Comparison of ENCODE assay signal across 21 mouse cellular contexts in genomic region chr2:34804815-34805214, GRCm38 (mm10). TPM values are rescaled to one million over a fixed set of nuclear protein-coding genes. Genes with fewer than 3 reads are reported as not detected.
A peak's percentile ranks its signal among the peaks of the same experiment; 100 is the strongest.
DNase-seq lines count a peak whose midpoint lies in the region; ATAC-seq and TF ChIP-seq lines count a peak whose summit lies in the region.
"Had no signal": no experiment of that assay in that cellular context is flagged by ENCODE, and none has a peak within 500 bp of the region (broad histone marks: within the 10 kb centered on the region; RNA-seq: fewer than 3 reads in every experiment).

No protein-coding gene starts in this region.

- peaks cover 41% of the 10 kb centered on the region for H3K4me1 ChIP-seq in liver, postnatal 0 days (ENCODE audit: insufficient read depth)

- no peaks in the 10 kb centered on the region for H3K9me3 ChIP-seq in liver, postnatal 0 days (ENCODE audit: low read length)
- H3K9me3 ChIP-seq: embryonic facial prominence, embryonic 10.5 days; forebrain, embryonic 10.5 days; hindbrain, embryonic 15.5 days; limb, embryonic 10.5 days had no signal

- peaks cover 45% of the 10 kb centered on the region for H3K36me3 ChIP-seq in liver, postnatal 0 days (replicated peaks; ENCODE audit: insufficient read depth, low read length)

- TF ChIP-seq EP300 in liver, postnatal 0 days (IDR thresholded peaks at IDR 0.05; ENCODE audit: low read depth), result peak; percentile 87

- H3K4me3 ChIP-seq in liver, postnatal 0 days (ENCODE audit: low read depth, low read length), result 0 out of 2 replicates have a peak overlapping the region, but pooled peaks have one; percentile 79
- H3K4me3 ChIP-seq: embryonic facial prominence, embryonic 10.5 days; forebrain, embryonic 10.5 days; hindbrain, embryonic 15.5 days; limb, embryonic 10.5 days had no signal

- peak overlapping the region; percentile 63 for H3K4me2 ChIP-seq in liver, postnatal 0 days (ENCODE audit: low read depth, low read length)

- ATAC-seq in erythroid progenitor cell, adult 5-6 weeks (replicated peaks; ENCODE audit: low FRiP score, poor library complexity, severe bottlenecking), result peak; percentile 54
- peak; percentile 39 for ATAC-seq in liver, postnatal 0 days
- ATAC-seq: Patski had no signal

- H3K9ac ChIP-seq in liver, postnatal 0 days (replicated peaks), result no peak overlapping the region
- H3K9ac ChIP-seq: hindbrain, embryonic 15.5 days had no signal

- no peak for TF ChIP-seq CTCF in liver, postnatal 0 days (IDR thresholded peaks at IDR 0.05; ENCODE audit: low read depth)

- DNase-seq in adrenal gland, postnatal 10 days, result peak; percentile 31
- DNase-seq in adrenal gland, adult 2 months, result no peak
- DNase-seq in kidney, adult 11 months, result peak; percentile 32
- DNase-seq in kidney, postnatal 10 days, result no peak
- peak; percentile 27 for DNase-seq in liver, postnatal 0 days
- no peak for DNase-seq in neural tube, embryonic 10.5 days (ENCODE audit: extremely low spot score, low spot score)
- no peak for DNase-seq in thymus, postnatal 4 days
- DNase-seq: layer of hippocampus, postnatal 36 days; right cerebral cortex, adult 18-20 months; thymus, adult 18-20 months had no signal

- WGBS in liver, postnatal 0 days (ENCODE audit: insufficient replicate concordance), result 44% methylated on average over 1 of the region's 1 CpGs

- H3K27me3 ChIP-seq in liver, postnatal 0 days (ENCODE audit: insufficient read depth, low read length), result no peaks in the 10 kb centered on the region
- H3K27me3 ChIP-seq: hindbrain, embryonic 15.5 days; Patski had no signal

- H3K27ac ChIP-seq in liver, postnatal 0 days (ENCODE audit: low read depth), result peak overlapping the region; percentile 53
- H3K27ac ChIP-seq: embryonic facial prominence, embryonic 10.5 days; forebrain, embryonic 10.5 days; hindbrain, embryonic 15.5 days; limb, embryonic 10.5 days had no signal

RNA-seq across cellular contexts. Expression of gene Rabepk, which starts 5.1 kb away (rescaled TPM):
- 10 to 100 TPM; 25.8 to 28.7 TPM for total RNA-seq in adrenal gland, postnatal 10 days (2021)
- total RNA-seq in adrenal gland, adult 2 months (2021), result 10 to 100 TPM; 25.0 to 28.3 TPM
- polyA plus RNA-seq in adrenal gland, adult 2 months (2012; rRNA removed), result 27.1 and 32.6 TPM in 2 replicates
- 1.3 and 9.0 TPM in 2 replicates for total RNA-seq in erythroid progenitor cell, adult 5-6 weeks (2015; ENCODE audit: low replicate concordance)
- total RNA-seq in erythroid progenitor cell, adult 5-6 weeks (2017; ENCODE audit: low replicate concordance), result 1.5 and 4.7 TPM in 2 replicates
- 17.0 and 20.4 TPM in 2 replicates for polyA plus RNA-seq in liver, postnatal 0 days (2015; fragmentation: Nextera tagmentation; extraction: Ambion mirVana)

RNA-seq across cellular contexts. Expression of gene Fbxw2, which starts 21.3 kb away (rescaled TPM):
- total RNA-seq in adrenal gland, postnatal 10 days (2021), result 10 to 100 TPM; 70.6 to 71.2 TPM
- 10 to 100 TPM; 58.1 to 70.1 TPM for total RNA-seq in adrenal gland, adult 2 months (2021)
- 29.3 and 30.9 TPM in 2 replicates for polyA plus RNA-seq in adrenal gland, adult 2 months (2012; rRNA removed)
- 92.6 and 93.5 TPM in 2 replicates for total RNA-seq in erythroid progenitor cell, adult 5-6 weeks (2015; ENCODE audit: low replicate concordance)
- total RNA-seq in erythroid progenitor cell, adult 5-6 weeks (2017; ENCODE audit: low replicate concordance), result 95.5 and 121 TPM in 2 replicates
- polyA plus RNA-seq in liver, postnatal 0 days (2015; fragmentation: Nextera tagmentation; extraction: Ambion mirVana), result 36.1 and 38.3 TPM in 2 replicates

RNA-seq across cellular contexts. Expression of gene Gm34653, which starts 28.0 kb away (rescaled TPM):
- total RNA-seq in adrenal gland, postnatal 10 days (2021), result not detected
- not detected for total RNA-seq in adrenal gland, adult 2 months (2021)
- not detected in 2 replicates for polyA plus RNA-seq in adrenal gland, adult 2 months (2012; rRNA removed)
- 1.3 TPM in 1 of 2 replicates, not detected in the other for total RNA-seq in erythroid progenitor cell, adult 5-6 weeks (2015; ENCODE audit: low replicate concordance)
- not detected in 2 replicates for total RNA-seq in erythroid progenitor cell, adult 5-6 weeks (2017; ENCODE audit: low replicate concordance)
- 0.06 TPM in 1 of 2 replicates, not detected in the other for polyA plus RNA-seq in liver, postnatal 0 days (2015; fragmentation: Nextera tagmentation; extraction: Ambion mirVana)
- total RNA-seq: layer of hippocampus, postnatal 36 days; monocyte, adult 5-6 weeks; neutrophil, adult 5-6 weeks had no signal
- polyA plus RNA-seq: forebrain, embryonic 10.5 days; heart, embryonic 14.5 days; hindbrain, embryonic 15.5 days; large intestine, adult 2 months; limb, embryonic 10.5 days; lung, embryonic 16.5 days had no signal

RNA-seq across cellular contexts. Expression of gene Hspa5, which starts 33.0 kb away (rescaled TPM):
- total RNA-seq in adrenal gland, postnatal 10 days (2021), result 100 to 1,000 TPM; 414 to 539 TPM
- 100 to 1,000 TPM; 501 to 605 TPM for total RNA-seq in adrenal gland, adult 2 months (2021)
- 869 and 995 TPM in 2 replicates for polyA plus RNA-seq in adrenal gland, adult 2 months (2012; rRNA removed)
- 168 and 188 TPM in 2 replicates for total RNA-seq in erythroid progenitor cell, adult 5-6 weeks (2015; ENCODE audit: low replicate concordance)
- 512 and 550 TPM in 2 replicates for total RNA-seq in erythroid progenitor cell, adult 5-6 weeks (2017; ENCODE audit: low replicate concordance)
- 384 and 424 TPM in 2 replicates for polyA plus RNA-seq in liver, postnatal 0 days (2015; fragmentation: Nextera tagmentation; extraction: Ambion mirVana)

RNA-seq across cellular contexts. Expression of gene Gapvd1, which starts 49.8 kb away (rescaled TPM):
- 10 to 100 TPM; 47.3 to 55.6 TPM for total RNA-seq in adrenal gland, postnatal 10 days (2021)
- 10 to 100 TPM; 47.7 to 64.7 TPM for total RNA-seq in adrenal gland, adult 2 months (2021)
- 7.6 and 9.1 TPM in 2 replicates for polyA plus RNA-seq in adrenal gland, adult 2 months (2012; rRNA removed)
- 106 and 118 TPM in 2 replicates for total RNA-seq in erythroid progenitor cell, adult 5-6 weeks (2015; ENCODE audit: low replicate concordance)
- 198 and 392 TPM in 2 replicates for total RNA-seq in erythroid progenitor cell, adult 5-6 weeks (2017; ENCODE audit: low replicate concordance)
- polyA plus RNA-seq in liver, postnatal 0 days (2015; fragmentation: Nextera tagmentation; extraction: Ambion mirVana), result 37.1 and 39.0 TPM in 2 replicates

Comparison
In these comparisons a context has a peak if more than half of its experiments do, and no peak if none do; other contexts are left out.
1. DNase-seq: peak in adrenal gland, postnatal 10 days (single experiment), kidney, adult 11 months (single experiment) and liver, postnatal 0 days (single experiment); none in adrenal gland, adult 2 months (single experiment), kidney, postnatal 10 days (single experiment), neural tube, embryonic 10.5 days (single experiment) and thymus, postnatal 4 days (single experiment).